Mouse (Mus musculus) liver, embryonic 14.5 days (tissue): ENCODE data around the gene Anp32b. TPM values are rescaled to one million over a fixed set of nuclear protein-coding genes. Genes with fewer than 3 reads are reported as not detected.
A peak's percentile ranks its signal among the peaks of the same experiment; 100 is the strongest.

Experiments used
- ATAC-seq: fragments of 200-750 bp; cut with Nextera tagmentation; 2 replicates; pipeline ENCODE4 v1.8.0; 2017; ENCODE audit warnings: moderate number of reproducible peaks, mild to moderate bottlenecking, moderate library complexity; ENCODE audit not compliant: insufficient read depth
- DNase-seq, 3 experiments: peaks; one replicate each; pipeline ENCODE4 v3.0.0-alpha.2; 2012 to 2013; ENCODE audit warnings: low read depth in 3 of 3, low spot score in 3 of 3
- H3K27ac ChIP-seq: fragments of 300-500 bp; sonication (generic); 2 replicates; pipeline ENCODE4 v1.5.1; 2014; ENCODE audit warnings: moderate library complexity, mild to moderate bottlenecking, control low read depth, inconsistent platforms
- H3K27me3 ChIP-seq: fragments of 300-500 bp; sonication (generic); 2 replicates; pipeline ENCODE4 v1.6.1; 2014; ENCODE audit warnings: mild to moderate bottlenecking, low read length, moderate library complexity; ENCODE audit not compliant: control insufficient read depth, insufficient read depth
- H3K36me3 ChIP-seq: fragments of 300-500 bp; sonication (generic); replicated peaks from 2 replicates; pipeline ENCODE4 v1.6.1; 2014; ENCODE audit warnings: low read depth; ENCODE audit not compliant: control insufficient read depth, insufficient read depth
- H3K4me1 ChIP-seq, 2 experiments: fragments of 200-500 bp in 1 of 2; fragments of 300-500 bp in 1 of 2; sonication (generic) in 1 of 2; replicated peaks; 2 replicates each; pipeline ENCODE4 v1.6.1; 2012 to 2014; ENCODE audit warnings: antibody characterized with exemption in 1 of 2, inconsistent platforms in 1 of 2, low read length in 1 of 2; ENCODE audit not compliant: control insufficient read depth in 2 of 2, insufficient read depth in 2 of 2
- H3K4me2 ChIP-seq: fragments of 300-500 bp; sonication (generic); 2 replicates; pipeline ENCODE4 v1.6.1; 2014; ENCODE audit warnings: low read depth, mild to moderate bottlenecking, control low read depth, moderate library complexity
- H3K4me3 ChIP-seq, 2 experiments: fragments of 200-500 bp in 1 of 2; fragments of 300-500 bp in 1 of 2; sonication (generic) in 1 of 2; 2 replicates each; pipeline ENCODE4 v1.5.1; 2012 to 2014; ENCODE audit warnings: low read depth in 2 of 2, low read length in 2 of 2, mild to moderate bottlenecking in 2 of 2, control low read depth in 1 of 2, inconsistent platforms in 1 of 2, moderate library complexity in 1 of 2; ENCODE audit not compliant: insufficient read depth in 1 of 2
- H3K9ac ChIP-seq: fragments of 300-500 bp; sonication (generic); replicated peaks from 2 replicates; pipeline ENCODE4 v1.6.1; 2014; ENCODE audit warnings: mild to moderate bottlenecking, control low read depth, moderate library complexity
- H3K9me3 ChIP-seq: fragments of 300-500 bp; sonication (generic); 2 replicates; pipeline ENCODE4 v1.6.1; 2016; ENCODE audit warnings: low read length, mixed read lengths; ENCODE audit not compliant: control insufficient read depth
- CTCF ChIP-seq: IDR thresholded peaks from 2 replicates; pipeline ENCODE4 v1.5.1; 2016; ENCODE audit warnings: antibody characterized with exemption, low read depth, control low read depth
- EP300 ChIP-seq: IDR thresholded peaks from 2 replicates; pipeline ENCODE4 v1.6.1; 2016; ENCODE audit warnings: antibody characterized with exemption, low read depth
- WGBS: fragments of 180-500 bp; shearing (Covaris S2); extraction: QIAGEN DNeasy Blood & Tissue Kit; methylation state at CpG from one replicate; pipeline ENCODE4 v1.1.7; 2014; ENCODE audit not compliant: insufficient replicate concordance; 5-methylcytosine and 5-hydroxymethylcytosine counted together
- polyA plus RNA-seq, 2 experiments: library from polyadenylated mRNA; depleted of rRNA in 1 of 2; stranded (reverse) in 1 of 2; unstranded in 1 of 2; fragments of >200 nt; fragmentation: Nextera tagmentation in 1 of 2; extraction: Ambion mirVana in 1 of 2; gene quantifications; 2 replicates each; pipeline versions ENCODE4 v1.2.1 to v1.2.3; 2012 to 2014

The Anp32b gene
- polyA plus RNA-seq, 2 experiments: 171 to 351 TPM

DNA sequence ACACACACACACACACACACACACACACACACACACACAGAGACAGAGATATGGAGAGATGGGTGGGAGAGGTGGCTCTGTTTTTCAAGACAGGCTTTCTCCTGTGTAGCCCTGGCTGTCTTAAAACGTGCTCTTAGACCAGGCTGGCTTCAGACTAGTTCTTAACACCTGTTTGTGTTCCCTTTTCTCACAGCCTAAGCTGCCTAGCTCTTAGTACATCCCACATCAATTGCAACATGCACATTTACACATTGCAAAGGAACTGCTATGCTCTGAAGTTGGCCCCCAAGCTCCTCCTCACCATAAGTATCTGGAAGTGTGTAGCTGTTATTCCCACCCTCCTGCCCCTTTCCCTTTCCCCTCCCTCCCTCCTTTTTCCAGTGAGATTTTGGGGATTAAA is 3.2 kb upstream of the Anp32b start:
- no peaks in the 10 kb centered on the region for H3K27me3 ChIP-seq
- peak overlapping the region; percentile 51 for H3K9ac ChIP-seq
- H3K4me3 ChIP-seq: no peak overlapping the region
- WGBS: 11% methylated on average over 1 of the region's 1 CpGs
- H3K27ac ChIP-seq: peak overlapping the region; percentile 90
- no peak overlapping the region for H3K4me2 ChIP-seq
- DNase-seq: no peak
- H3K36me3 ChIP-seq: no peaks in the 10 kb centered on the region; the same call in 1 of the 2 replicates
- no peak for TF ChIP-seq CTCF
- TF ChIP-seq EP300: no peak
- H3K4me1 ChIP-seq: peaks cover 39 to 43% of the 10 kb centered on the region in 2 experiments
- H3K9me3 ChIP-seq: no peaks in the 10 kb centered on the region
- ATAC-seq: no peak

GRCm38 (mm10) chr4:46448886-46449285 is 1.8 kb upstream of the Anp32b start:
- peaks cover 45 to 46% of the 10 kb centered on the region in 2 experiments for H3K4me1 ChIP-seq
- H3K4me2 ChIP-seq: peak overlapping the region; percentile 95
- H3K27me3 ChIP-seq: no peaks in the 10 kb centered on the region
- peak overlapping the region; percentile 90 for H3K27ac ChIP-seq
- TF ChIP-seq EP300: no peak
- TF ChIP-seq CTCF: no peak
- H3K9ac ChIP-seq: peak overlapping the region; percentile 60
- ATAC-seq (no peak), DNase-seq (no peak)
- H3K9me3 ChIP-seq: no peaks in the 10 kb centered on the region
- 27% methylated on average over 6 of the region's 6 CpGs for WGBS
- H3K36me3 ChIP-seq: peaks cover 10% of the 10 kb centered on the region
- H3K4me3 ChIP-seq: peak overlapping the region in 1 of 2 experiments; percentile 19; a peak in 1 of 4 replicates

- ATAC-seq: no peak
- no peak for TF ChIP-seq EP300
- TF ChIP-seq CTCF: no peak
- H3K27me3 ChIP-seq: no peaks in the 10 kb centered on the region
- peak overlapping the region; percentile 100 for H3K9ac ChIP-seq
- 19% methylated on average over 7 of the region's 7 CpGs for WGBS
- peaks cover 15% of the 10 kb centered on the region for H3K36me3 ChIP-seq
- DNase-seq: no peak
- peaks cover 55 to 56% of the 10 kb centered on the region in 2 experiments for H3K4me1 ChIP-seq
- H3K4me2 ChIP-seq: peak overlapping the region; percentile 95
- H3K9me3 ChIP-seq: no peaks in the 10 kb centered on the region
- peak overlapping the region; percentile 90 for H3K27ac ChIP-seq
- peak overlapping the region; percentile 95 to 99 for H3K4me3 ChIP-seq
Observed at GRCm38 (mm10) chr4:46450020-46450518, 633 bp upstream of the Anp32b start.

- H3K9ac ChIP-seq: peak overlapping the region; percentile 100
- peak overlapping the region; percentile 95 to 99 for H3K4me3 ChIP-seq
- H3K9me3 ChIP-seq: no peaks in the 10 kb centered on the region
- peak overlapping the region; percentile 99 for H3K4me2 ChIP-seq
- DNase-seq (no peak), ATAC-seq (peak; percentile 17; the same call in 1 of the 2 replicates)
- peaks cover 67 to 69% of the 10 kb centered on the region in 2 experiments for H3K4me1 ChIP-seq
- no peaks in the 10 kb centered on the region for H3K27me3 ChIP-seq
- peak overlapping the region; percentile 90 for H3K27ac ChIP-seq
- under 1% methylated on average over 47 of the region's 70 CpGs for WGBS
- TF ChIP-seq EP300 (no peak), CTCF (no peak)
- H3K36me3 ChIP-seq: peaks cover 27% of the 10 kb centered on the region
Observed at GRCm38 (mm10) chr4:46451240-46451757, 597 bp downstream of the Anp32b start.

DNA sequence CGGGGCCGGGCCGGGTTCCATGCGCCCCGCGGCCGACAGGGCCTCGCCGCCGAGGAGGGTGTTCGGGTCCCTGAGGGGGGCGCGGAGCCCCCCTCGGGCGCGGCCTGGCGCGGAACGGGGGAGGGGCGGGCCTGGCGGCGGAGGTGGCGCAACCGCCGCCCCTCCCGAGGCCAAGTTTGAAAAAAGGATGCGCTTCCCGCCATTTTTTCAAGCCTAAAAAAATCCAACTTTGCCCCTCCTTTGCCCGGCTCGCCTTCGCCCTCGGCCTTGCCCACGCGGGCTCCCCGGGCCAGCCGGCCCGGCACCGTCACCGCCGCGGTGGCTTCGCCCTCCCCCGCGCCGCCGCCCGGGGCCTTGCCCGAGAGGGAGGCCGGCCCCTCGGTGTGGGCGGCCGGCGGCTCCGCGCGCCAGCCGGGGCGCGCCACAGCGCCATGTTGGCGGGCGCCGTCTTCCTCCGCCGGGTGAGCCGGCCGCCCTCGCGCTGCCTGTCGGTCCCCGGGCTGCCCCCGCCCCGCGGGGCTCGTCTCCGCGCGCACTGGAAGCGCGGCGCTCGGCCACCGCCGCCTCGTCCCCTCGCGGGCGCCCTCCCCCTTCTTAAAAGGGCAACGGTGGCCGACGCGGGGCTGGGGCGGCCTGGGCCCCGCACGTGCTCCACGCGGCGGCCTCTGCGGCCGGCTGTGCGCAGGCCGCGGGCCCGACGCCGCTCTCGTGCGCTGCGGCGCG is 1.2 kb downstream of the Anp32b start:
- Histone ChIP-seq H3K9me3 (no peaks in the 10 kb centered on the region), H3K27ac (peak overlapping the region; percentile 90), H3K4me1 (peaks cover 70 to 71% of the 10 kb centered on the region in 2 experiments), H3K36me3 (peaks cover 33% of the 10 kb centered on the region), H3K4me2 (peak overlapping the region; percentile 99), H3K9ac (peak overlapping the region; percentile 100), H3K4me3 (peak overlapping the region; percentile 95 to 99), H3K27me3 (no peaks in the 10 kb centered on the region)
- DNase-seq (no peak), ATAC-seq (peak; percentile 14)
- WGBS: under 1% methylated on average over 101 of the region's 111 CpGs
- TF ChIP-seq EP300: no peak
- no peak for TF ChIP-seq CTCF
